Mouse (Mus musculus): ENCODE measurements around the gene Zfp553. TPM values are rescaled to one million over a fixed set of nuclear protein-coding genes. Genes with fewer than 3 reads are reported as not detected.

Gene Zfp553
- polyA plus RNA-seq, 1 experiment from 2014 or later = 25.3 TPM

DNA sequence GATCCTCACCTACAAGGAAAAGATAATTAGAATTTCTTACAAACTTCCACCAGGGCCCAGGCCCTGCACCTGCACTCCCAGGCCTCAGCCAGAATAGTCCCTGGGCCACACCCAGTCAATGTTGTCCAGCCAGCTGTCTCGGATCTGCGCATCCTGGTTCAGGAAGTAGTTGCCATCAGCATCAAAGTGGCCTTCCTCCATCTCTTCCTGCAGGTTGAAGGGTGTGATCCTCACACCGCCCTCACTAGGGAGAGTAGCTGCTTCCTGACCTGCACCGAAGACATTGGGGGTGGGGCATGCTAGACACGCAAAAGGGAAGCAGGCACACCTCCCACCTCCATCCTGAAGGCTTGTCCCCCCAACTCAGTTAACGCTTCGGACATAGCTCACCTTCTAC is 38.2 kb upstream of the Zfp553 start:
- Histone ChIP-seq H3K27me3 (replicated peaks) (no peaks in the 10 kb centered on the region), H3K4me1 (replicated peaks) (peaks cover 20% of the 10 kb centered on the region), H3K9ac (peak overlapping the region; percentile 85), H3K4me2 (peak overlapping the region; percentile 85), H3K36me3 (peaks cover 68% of the 10 kb centered on the region), H3K9me3 (replicated peaks) (no peaks in the 10 kb centered on the region), H3K4me3 (peak overlapping the region; percentile 86), H3K27ac (ENCODE audit: poor library complexity, severe bottlenecking) (peak overlapping the region; percentile 90; the same call in 1 of the 2 replicates)
- ATAC-seq (ENCODE audit: insufficient number of reproducible peaks, low FRiP score) = no peak
- 72% methylated on average over 7 of the region's 7 CpGs for WGBS

DNA sequence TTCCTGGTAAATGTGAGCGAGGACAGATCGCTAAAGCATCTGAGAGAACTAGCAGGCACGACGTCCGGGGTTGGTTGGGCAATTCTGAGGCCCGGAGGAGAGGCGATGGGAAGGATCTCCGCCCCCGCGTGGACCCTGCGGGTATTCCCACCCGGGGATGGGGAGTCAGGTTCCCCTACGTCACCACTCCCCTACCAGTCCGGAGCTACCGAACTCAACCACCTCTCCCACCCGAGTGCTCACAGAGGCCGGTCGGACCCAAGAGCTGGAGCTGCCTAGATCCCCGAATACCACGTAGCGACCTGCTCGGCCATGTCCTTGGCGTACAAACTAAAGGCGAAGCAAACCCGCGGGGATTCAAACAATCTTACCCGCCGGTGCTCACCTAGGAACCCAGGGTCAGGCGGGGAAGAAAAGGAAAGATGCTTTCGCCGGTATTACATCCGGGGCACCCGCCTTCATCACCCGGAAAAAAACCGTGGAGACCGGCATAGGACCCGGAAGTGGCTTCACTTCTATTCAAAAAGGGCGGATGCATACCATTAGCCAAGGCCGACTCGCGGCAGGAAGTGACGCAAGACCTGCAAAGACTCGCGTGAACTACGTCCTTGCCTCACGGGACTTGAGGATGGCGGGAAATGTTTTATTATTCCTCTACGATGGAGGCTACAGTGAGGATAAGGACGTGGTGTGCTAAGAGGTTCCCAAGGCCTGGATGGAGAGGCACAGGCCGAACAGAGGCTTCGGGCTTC is 37.1 kb upstream of the Zfp553 start, which contains the start of gene Cd2bp2:
TSS of gene Cd2bp2 (minus strand) at position 507 of the 752 bp plus-strand sequence.
- peak within 1 kb of the TSS; percentile 86 for H3K4me3 ChIP-seq
- WGBS = under 1% methylated on average over 51 of the region's 51 CpGs
- H3K36me3 ChIP-seq = peaks cover 79% of the 10 kb centered on the region
- H3K4me1 ChIP-seq (replicated peaks) = peaks cover 20% of the 10 kb centered on the region
- H3K9me3 ChIP-seq (replicated peaks) = no peaks in the 10 kb centered on the region
- ATAC-seq (ENCODE audit: insufficient number of reproducible peaks, low FRiP score) = peak; percentile 93
- H3K4me2 ChIP-seq = peak within 1 kb of the TSS; percentile 85
- peak within 1 kb of the TSS; percentile 85 for H3K9ac ChIP-seq
- H3K27ac ChIP-seq (ENCODE audit: poor library complexity, severe bottlenecking) = peak within 1 kb of the TSS; percentile 90
- no peaks in the 10 kb centered on the region for H3K27me3 ChIP-seq (replicated peaks)

DNA sequence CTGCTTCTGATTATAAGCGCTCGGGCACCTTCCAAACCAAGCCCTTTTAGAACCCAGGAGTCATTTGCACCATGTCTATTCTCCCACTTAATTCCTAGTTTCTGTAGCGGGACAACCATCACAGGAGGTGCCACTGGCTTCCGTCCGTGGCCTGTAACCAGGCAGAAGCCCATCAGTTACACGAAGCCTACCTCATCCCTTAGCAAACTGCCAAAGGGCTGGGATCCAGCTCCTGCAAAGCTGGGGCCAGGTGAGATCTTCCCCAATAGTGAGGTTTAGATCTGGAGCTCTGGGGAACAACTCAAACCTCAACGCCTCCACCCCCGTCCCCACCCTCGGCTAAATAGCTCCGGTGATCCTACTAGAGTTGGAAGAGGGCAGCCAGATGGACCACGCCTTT is 36.4 kb upstream of the Zfp553 start:
- Histone ChIP-seq H3K4me2 (peak overlapping the region; percentile 85), H3K36me3 (peaks cover 81% of the 10 kb centered on the region), H3K9ac (peak overlapping the region; percentile 76), H3K4me3 (peak overlapping the region; percentile 86), H3K4me1 (replicated peaks) (peaks cover 20% of the 10 kb centered on the region), H3K9me3 (replicated peaks) (no peaks in the 10 kb centered on the region), H3K27me3 (replicated peaks) (no peaks in the 10 kb centered on the region), H3K27ac (ENCODE audit: poor library complexity, severe bottlenecking) (peak overlapping the region; percentile 62)
- 52% methylated on average over 11 of the region's 11 CpGs for WGBS
- ATAC-seq (ENCODE audit: insufficient number of reproducible peaks, low FRiP score) = no peak

DNA sequence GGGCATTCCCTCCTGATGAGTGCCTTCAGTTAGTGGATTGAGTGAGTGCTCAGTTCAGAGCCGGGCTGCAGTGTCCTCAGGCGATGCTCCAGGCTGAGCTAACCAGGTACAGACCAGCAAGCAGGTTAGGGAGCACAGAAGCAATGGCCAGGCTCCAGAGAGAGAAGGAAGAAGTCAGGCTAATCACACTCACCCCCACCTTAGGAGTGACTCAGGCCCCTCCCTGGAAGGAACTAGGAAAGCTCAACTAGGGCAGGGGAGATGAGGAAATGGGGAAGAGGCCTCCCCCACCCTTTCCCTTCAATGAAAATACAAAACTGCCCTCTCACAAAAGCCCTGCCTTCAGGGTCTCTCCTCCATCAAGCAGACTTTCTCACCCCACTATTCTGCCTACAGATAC is 26.3 kb upstream of the Zfp553 start:
- WGBS = 45% methylated on average over 2 of the region's 2 CpGs
- Histone ChIP-seq H3K27ac (ENCODE audit: poor library complexity, severe bottlenecking) (0 out of 2 replicates have a peak overlapping the region, but pooled peaks have one; percentile 92), H3K27me3 (replicated peaks) (no peaks in the 10 kb centered on the region), H3K9ac (peak overlapping the region; percentile 99), H3K4me2 (peak overlapping the region; percentile 99), H3K36me3 (peaks cover 31% of the 10 kb centered on the region), H3K4me3 (peak overlapping the region; percentile 98), H3K9me3 (replicated peaks) (no peaks in the 10 kb centered on the region), H3K4me1 (replicated peaks) (peaks cover 38% of the 10 kb centered on the region)
- no peak for ATAC-seq (ENCODE audit: insufficient number of reproducible peaks, low FRiP score)

DNA sequence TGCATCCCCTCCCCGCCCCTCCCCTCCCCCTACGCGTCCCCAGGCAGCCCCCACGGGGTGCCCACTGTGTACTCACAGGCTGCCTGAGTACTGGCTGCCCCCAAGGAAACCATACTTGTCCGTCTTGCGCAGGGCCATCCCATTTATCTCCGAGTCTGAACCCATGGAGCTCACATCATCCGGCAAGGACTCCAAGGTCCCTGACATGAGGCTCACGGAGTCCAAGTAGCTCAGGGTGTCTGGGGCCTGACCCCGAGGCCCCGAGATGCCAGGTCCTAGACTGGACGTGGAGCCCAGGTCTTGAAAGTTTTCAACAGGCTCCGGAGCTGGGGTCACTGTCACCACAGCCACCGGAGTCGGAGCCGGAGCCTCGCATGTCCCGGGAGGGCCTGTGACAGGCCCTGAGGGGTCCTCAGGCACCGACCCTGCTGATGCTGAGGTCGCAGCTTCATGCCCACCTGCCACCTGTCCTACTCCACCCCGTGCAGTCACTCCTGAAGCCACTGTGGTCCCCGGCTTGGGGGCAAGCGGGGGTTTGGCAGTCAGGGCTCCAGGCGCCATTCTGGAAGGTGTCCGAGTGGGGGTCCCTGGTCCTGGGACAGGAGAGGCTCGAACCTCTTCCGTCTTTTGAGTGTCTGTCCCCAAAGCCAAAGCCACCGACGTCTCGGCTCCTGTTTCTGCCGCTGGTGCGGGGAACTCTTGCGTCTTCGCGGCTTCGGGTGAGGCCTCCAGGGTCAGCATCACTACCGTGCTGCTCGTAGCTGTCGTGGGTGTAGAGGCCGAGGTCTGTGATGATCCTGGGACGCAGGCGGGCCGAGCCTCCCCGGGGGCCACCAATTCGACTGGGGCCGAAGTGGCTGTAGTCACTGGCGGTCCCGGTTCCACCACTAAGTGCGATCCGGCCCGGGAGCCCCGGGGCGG is 25.2 kb upstream of the Zfp553 start:
- H3K9me3 ChIP-seq (replicated peaks) = no peaks in the 10 kb centered on the region
- ATAC-seq (ENCODE audit: insufficient number of reproducible peaks, low FRiP score) = 0 out of 2 replicates have a peak, but pooled peaks have one; percentile 3

DNA sequence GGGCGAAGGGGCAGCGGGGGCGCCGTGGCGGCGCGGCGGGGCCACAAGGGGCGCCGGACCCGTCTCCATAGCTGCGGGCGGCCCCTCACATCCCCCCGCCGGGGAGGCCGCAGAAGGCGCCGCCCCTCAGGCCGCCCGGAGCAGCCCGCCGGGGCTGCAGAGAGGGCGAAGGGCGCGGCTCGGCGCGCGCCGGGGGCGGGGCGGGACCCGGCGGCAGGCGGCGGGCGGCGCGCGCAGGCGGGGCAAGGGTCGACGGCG is 24.6 kb upstream of the Zfp553 start, which contains the start of gene Tbc1d10b:
TSS of gene Tbc1d10b (minus strand) at position 174 of the 258 bp plus-strand sequence.
- peaks cover 17% of the 10 kb centered on the region for H3K36me3 ChIP-seq
- peak within 1 kb of the TSS; percentile 98 for H3K4me3 ChIP-seq
- peak; percentile 68 for ATAC-seq (ENCODE audit: insufficient number of reproducible peaks, low FRiP score)
- H3K4me1 ChIP-seq (replicated peaks) = peaks cover 38% of the 10 kb centered on the region
- under 1% methylated on average over 28 of the region's 44 CpGs for WGBS
- H3K27me3 ChIP-seq (replicated peaks) = no peaks in the 10 kb centered on the region
- H3K27ac ChIP-seq (ENCODE audit: poor library complexity, severe bottlenecking) = peak within 1 kb of the TSS; percentile 92
- H3K9me3 ChIP-seq (replicated peaks) = no peaks in the 10 kb centered on the region
- peak within 1 kb of the TSS; percentile 99 for H3K4me2 ChIP-seq
- H3K9ac ChIP-seq = peak within 1 kb of the TSS; percentile 99

More for the DNA sequence above, 25.2 kb upstream of the Zfp553 start:
- Histone ChIP-seq H3K4me2 (peak overlapping the region; percentile 99), H3K9ac (peak overlapping the region; percentile 99), H3K36me3 (peaks cover 23% of the 10 kb centered on the region), H3K4me1 (replicated peaks) (peaks cover 38% of the 10 kb centered on the region), H3K27ac (ENCODE audit: poor library complexity, severe bottlenecking) (peak overlapping the region; percentile 92), H3K27me3 (replicated peaks) (no peaks in the 10 kb centered on the region), H3K4me3 (peak overlapping the region; percentile 98)
- WGBS = under 1% methylated on average over 51 of the region's 53 CpGs

DNA sequence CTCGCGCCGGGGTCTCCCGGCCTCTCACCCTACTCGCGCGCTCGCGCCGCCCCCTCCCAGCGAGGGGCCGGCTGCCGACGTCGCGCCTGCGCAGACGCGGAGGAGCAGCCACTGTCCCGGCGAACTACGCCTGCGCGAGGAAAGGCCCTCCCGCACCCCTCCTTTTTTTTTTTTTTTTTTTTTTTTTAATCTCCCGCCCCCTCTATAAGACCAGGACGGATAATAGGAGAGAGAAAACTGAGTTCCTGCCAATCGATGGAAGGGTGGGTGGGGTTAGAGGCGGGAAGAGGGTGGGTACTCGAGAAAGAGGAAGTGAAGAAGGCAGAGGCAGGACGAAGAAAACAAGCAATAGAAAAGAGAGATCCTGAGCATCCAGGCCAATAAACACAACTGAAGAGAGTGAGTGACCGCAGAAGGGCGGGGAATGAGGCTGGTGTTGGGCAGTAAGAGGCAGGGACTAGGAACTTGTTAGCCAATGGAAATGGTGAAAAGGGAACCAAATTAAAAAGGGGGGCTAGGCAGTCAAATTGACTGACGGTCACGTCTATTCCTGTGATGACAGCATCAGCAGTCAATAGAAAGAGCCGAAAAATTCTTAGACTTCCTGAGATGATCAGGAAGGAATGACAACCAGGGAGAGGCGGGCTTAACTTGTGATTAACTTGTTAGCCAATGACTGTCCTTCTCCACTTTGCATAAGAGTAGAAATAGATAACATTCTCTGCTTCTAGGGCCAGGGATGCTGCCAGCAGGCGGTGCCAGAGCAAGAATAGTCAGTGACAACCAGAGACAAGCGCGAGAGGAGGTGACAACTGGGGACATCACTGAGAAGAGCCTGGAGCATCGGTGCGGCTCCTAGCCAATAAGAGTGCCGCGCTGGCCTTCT is 24.1 kb upstream of the Zfp553 start, which contains the start of gene Mylpf:
TSS of gene Mylpf (plus strand) at position 338 of the 886 bp plus-strand sequence.
- peaks cover 11% of the 10 kb centered on the region for H3K36me3 ChIP-seq
- WGBS = under 1% methylated on average over 43 of the region's 44 CpGs
- H3K27me3 ChIP-seq (replicated peaks) = no peaks in the 10 kb centered on the region
- ATAC-seq (ENCODE audit: insufficient number of reproducible peaks, low FRiP score) = peak; percentile 92
- H3K4me3 ChIP-seq = peak within 1 kb of the TSS; percentile 98
- H3K9ac ChIP-seq = peak within 1 kb of the TSS; percentile 99
- no peaks in the 10 kb centered on the region for H3K9me3 ChIP-seq (replicated peaks)
- peaks cover 38% of the 10 kb centered on the region for H3K4me1 ChIP-seq (replicated peaks)
- peak within 1 kb of the TSS; percentile 99 for H3K4me2 ChIP-seq
- peak within 1 kb of the TSS; percentile 92 for H3K27ac ChIP-seq (ENCODE audit: poor library complexity, severe bottlenecking)

DNA sequence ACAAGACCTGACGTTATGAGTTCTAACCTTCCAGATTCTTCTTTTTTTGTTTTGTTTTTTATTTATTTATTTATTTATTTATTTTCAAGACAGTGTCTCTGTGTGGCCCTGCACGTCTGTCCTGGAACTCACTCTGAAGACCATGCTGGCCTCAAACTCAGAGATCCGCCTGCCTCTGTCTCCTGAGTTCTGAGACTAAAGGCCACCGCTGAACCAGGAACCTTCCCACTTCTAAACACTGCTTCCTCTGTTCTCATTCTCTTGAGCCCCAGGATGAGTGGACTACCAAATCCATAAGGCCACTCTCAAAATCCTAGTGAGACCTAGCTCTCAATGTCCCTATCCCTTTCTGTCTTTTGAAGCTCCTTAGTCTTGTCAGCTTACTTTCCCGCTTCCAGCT is 23.0 kb upstream of the Zfp553 start:
- no peak for ATAC-seq (ENCODE audit: insufficient number of reproducible peaks, low FRiP score)
- Histone ChIP-seq H3K9ac (no peak overlapping the region), H3K4me1 (replicated peaks) (peaks cover 42% of the 10 kb centered on the region), H3K27me3 (replicated peaks) (no peaks in the 10 kb centered on the region), H3K4me2 (peak overlapping the region; percentile 99; the same call in 1 of the 2 replicates), H3K9me3 (replicated peaks) (no peaks in the 10 kb centered on the region), H3K27ac (ENCODE audit: poor library complexity, severe bottlenecking) (no peak overlapping the region), H3K36me3 (peaks cover 6% of the 10 kb centered on the region), H3K4me3 (no peak overlapping the region)
- WGBS = 77% methylated on average over 5 of the region's 5 CpGs

DNA sequence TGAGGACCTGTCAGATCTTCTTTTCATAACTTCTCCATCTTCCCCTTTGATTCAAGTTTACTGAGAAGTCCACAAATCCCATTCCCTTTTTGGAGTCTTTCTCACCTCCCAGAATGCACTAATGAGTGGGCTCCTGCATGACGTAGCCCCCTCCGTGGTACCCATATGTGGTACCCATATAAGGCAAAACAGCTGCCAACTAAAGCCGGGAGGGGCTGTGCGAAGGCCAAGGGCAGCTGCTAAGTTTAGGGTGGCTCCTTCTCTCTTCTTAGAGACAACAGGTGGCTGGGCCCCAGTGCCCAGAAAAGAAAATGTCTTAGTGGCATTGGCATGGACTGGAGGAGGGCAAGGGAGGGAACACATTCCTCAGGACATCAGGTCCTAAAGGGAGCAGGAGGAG is 22.6 kb upstream of the Zfp553 start:
- Histone ChIP-seq H3K9me3 (replicated peaks) (no peaks in the 10 kb centered on the region), H3K36me3 (peaks cover 2% of the 10 kb centered on the region), H3K4me2 (no peak overlapping the region), H3K27me3 (replicated peaks) (no peaks in the 10 kb centered on the region), H3K4me3 (no peak overlapping the region), H3K9ac (no peak overlapping the region), H3K4me1 (replicated peaks) (peaks cover 43% of the 10 kb centered on the region), H3K27ac (ENCODE audit: poor library complexity, severe bottlenecking) (no peak overlapping the region)
- 84% methylated on average over 4 of the region's 4 CpGs for WGBS
- ATAC-seq (ENCODE audit: insufficient number of reproducible peaks, low FRiP score) = no peak

DNA sequence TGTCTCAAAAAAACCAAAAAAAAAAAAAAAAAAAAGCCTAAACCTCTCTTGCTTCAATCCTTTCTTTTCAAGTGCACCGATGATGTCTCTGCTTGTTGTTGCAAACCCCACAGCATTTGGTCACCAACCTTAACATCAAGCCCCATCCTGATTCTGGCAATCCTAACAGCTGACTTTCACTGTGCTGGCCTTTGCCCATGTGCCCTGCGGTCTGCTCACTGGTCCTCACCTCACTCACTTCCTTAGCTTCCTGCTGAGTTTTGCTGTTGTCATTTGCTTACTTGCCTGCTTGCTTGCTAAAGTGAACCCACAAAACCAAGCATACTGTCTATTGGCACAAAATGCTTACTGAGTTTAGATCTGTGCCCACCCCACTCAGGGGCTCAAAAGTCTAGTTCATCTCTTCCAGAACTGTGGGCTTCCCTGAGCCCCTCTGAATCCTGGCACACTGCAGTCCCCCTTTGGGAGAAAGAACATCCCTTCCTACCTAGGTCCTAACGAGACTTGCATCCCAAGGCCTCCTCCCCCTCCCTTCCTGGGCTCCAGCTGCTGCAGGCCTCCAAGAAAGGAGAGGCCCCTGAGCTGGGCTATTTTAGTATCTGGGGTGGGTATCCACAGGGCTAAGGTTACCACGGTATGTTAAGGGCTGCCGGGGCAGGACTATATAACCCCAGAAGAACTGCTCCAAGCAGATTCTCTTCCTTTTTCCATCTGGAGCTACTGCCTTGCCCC is 21.7 kb upstream of the Zfp553 start:
- Histone ChIP-seq H3K36me3 (no peaks in the 10 kb centered on the region), H3K27ac (ENCODE audit: poor library complexity, severe bottlenecking) (peak overlapping the region; percentile 4; the same call in 1 of the 2 replicates), H3K4me1 (replicated peaks) (peaks cover 40% of the 10 kb centered on the region), H3K27me3 (replicated peaks) (no peaks in the 10 kb centered on the region), H3K9me3 (replicated peaks) (no peaks in the 10 kb centered on the region), H3K9ac (0 out of 2 replicates have a peak overlapping the region, but pooled peaks have one; percentile 8), H3K4me2 (no peak overlapping the region; the same call in 1 of the 2 replicates), H3K4me3 (no peak overlapping the region)
- WGBS = 57% methylated on average over 5 of the region's 5 CpGs
- no peak for ATAC-seq (ENCODE audit: insufficient number of reproducible peaks, low FRiP score)

Data from heart, embryonic 12.5 days (tissue).